Mouse (Mus musculus) kidney, adult 8-10 months (tissue): ENCODE measurements around the gene Tcp11.
A peak's percentile ranks its signal among the peaks of the same experiment; 100 is the strongest.

Experiments used
- DNase-seq, 2 experiments: peaks; one replicate each; pipeline ENCODE4 v3.0.0; 2022

The Tcp11 gene

GRCm38 (mm10) chr17:28080045-28080816 is at the start of gene Tcp11:
TSS of gene Tcp11 (minus strand) at chr17:28080639.
- DNase-seq, result no peak

- no peak for DNase-seq
These were observed 49.4 kb upstream of the Tcp11 start for GRCm38 (mm10) chr17:28129796-28130195.

- no peak for DNase-seq
These were observed 43.9 kb upstream of the Tcp11 start for GRCm38 (mm10) chr17:28124368-28124767.

GRCm38 (mm10) chr17:28123627-28124026 is 43.2 kb upstream of the Tcp11 start:
- DNase-seq, result no peak

- no peak for DNase-seq
These were observed 42.5 kb upstream of the Tcp11 start for GRCm38 (mm10) chr17:28122949-28123348.

GRCm38 (mm10) chr17:28120460-28120859 is 40.0 kb upstream of the Tcp11 start:
- DNase-seq, result no peak

- no peak for DNase-seq
These were observed 37.2 kb upstream of the Tcp11 start for GRCm38 (mm10) chr17:28117451-28118209.

GRCm38 (mm10) chr17:28116335-28116734 is 35.9 kb upstream of the Tcp11 start:
- DNase-seq, result no peak

- DNase-seq, result no peak
These were observed 31.8 kb upstream of the Tcp11 start for GRCm38 (mm10) chr17:28112266-28112665.

GRCm38 (mm10) chr17:28107275-28107674 is 26.8 kb upstream of the Tcp11 start:
- no peak for DNase-seq

- DNase-seq, result no peak
These were observed 25.9 kb upstream of the Tcp11 start for GRCm38 (mm10) chr17:28106352-28106751.

- no peak for DNase-seq
These were observed 24.0 kb upstream of the Tcp11 start for GRCm38 (mm10) chr17:28104416-28104815.

GRCm38 (mm10) chr17:28101902-28102319 is 21.5 kb upstream of the Tcp11 start:
- DNase-seq, result no peak

- no peak for DNase-seq
These were observed 20.9 kb upstream of the Tcp11 start for GRCm38 (mm10) chr17:28101284-28101887.

- no peak for DNase-seq
These were observed 20.2 kb upstream of the Tcp11 start for GRCm38 (mm10) chr17:28100669-28101068.

- DNase-seq, result no peak
These were observed 18.6 kb upstream of the Tcp11 start for GRCm38 (mm10) chr17:28099086-28099485.

- peak in 1 of 2 experiments; percentile 49 for DNase-seq
These were observed 16.9 kb upstream of the Tcp11 start for GRCm38 (mm10) chr17:28097308-28097707.

- DNase-seq, result no peak
These were observed 16.0 kb upstream of the Tcp11 start for GRCm38 (mm10) chr17:28096418-28096817.

GRCm38 (mm10) chr17:28093837-28094236 is 13.4 kb upstream of the Tcp11 start:
- DNase-seq, result no peak

- DNase-seq, result no peak
These were observed 11.9 kb upstream of the Tcp11 start for GRCm38 (mm10) chr17:28092297-28092696.

- no peak for DNase-seq
These were observed 8.3 kb upstream of the Tcp11 start for GRCm38 (mm10) chr17:28088718-28089117.

- DNase-seq, result no peak
These were observed 7.0 kb upstream of the Tcp11 start for GRCm38 (mm10) chr17:28087430-28087829.

GRCm38 (mm10) chr17:28084964-28085363 is 4.5 kb upstream of the Tcp11 start:
- peak; percentile 74 to 84 for DNase-seq
